Mouse (Mus musculus) forebrain, embryonic 14.5 days (tissue): ENCODE results near the gene Pde11a. TPM values are rescaled to one million over a fixed set of nuclear protein-coding genes. Genes with fewer than 3 reads are reported as not detected.
A peak's percentile ranks its signal among the peaks of the same experiment; 100 is the strongest.

ENCODE experiments used
- ATAC-seq: fragments of 200-750 bp; cut with Nextera tagmentation; 2 replicates; pipeline ENCODE4 v1.8.0; 2017; ENCODE audit warnings: mild to moderate bottlenecking, moderate library complexity
- DNase-seq: peaks from one replicate; pipeline ENCODE4 v3.0.0-alpha.2; 2015; ENCODE audit warnings: low spot score
- H3K27ac ChIP-seq: fragments of 300-500 bp; sonication (generic); 2 replicates; pipeline ENCODE4 v1.5.1; 2014; ENCODE audit warnings: low read depth, mild to moderate bottlenecking, control low read depth, low read length, moderate library complexity
- H3K27me3 ChIP-seq: fragments of 300-500 bp; sonication (generic); replicated peaks from 2 replicates; pipeline ENCODE4 v1.6.1; 2014; ENCODE audit warnings: low read length, control low read depth, mixed read lengths; ENCODE audit not compliant: control insufficient read depth, insufficient read depth
- H3K36me3 ChIP-seq: fragments of 300-500 bp; sonication (generic); 2 replicates; pipeline ENCODE4 v1.6.1; 2014; ENCODE audit warnings: low read length, control low read depth; ENCODE audit not compliant: control insufficient read depth, insufficient read depth
- H3K4me1 ChIP-seq: fragments of 300-500 bp; sonication (generic); 2 replicates; pipeline ENCODE4 v1.6.1; 2014; ENCODE audit warnings: antibody characterized with exemption, low read length, control low read depth; ENCODE audit not compliant: control insufficient read depth, insufficient read depth
- H3K4me2 ChIP-seq: fragments of 300-500 bp; sonication (generic); 2 replicates; pipeline ENCODE4 v1.6.1; 2014; ENCODE audit warnings: mild to moderate bottlenecking, control low read depth, low read length
- H3K4me3 ChIP-seq: fragments of 300-500 bp; sonication (generic); 2 replicates; pipeline ENCODE4 v1.5.1; 2014; ENCODE audit warnings: low read depth, low read length, control low read depth
- H3K9ac ChIP-seq: fragments of 300-500 bp; sonication (generic); 2 replicates; pipeline ENCODE4 v1.6.1; 2014; ENCODE audit warnings: mild to moderate bottlenecking, low read length, control low read depth, moderate library complexity
- H3K9me3 ChIP-seq: fragments of 300-500 bp; sonication (generic); replicated peaks from 2 replicates; pipeline ENCODE4 v1.6.1; 2016; ENCODE audit warnings: low read length, control low read depth, mixed read lengths; ENCODE audit not compliant: control insufficient read depth
- WGBS: fragments of 180-500 bp; shearing (Covaris S2); extraction: QIAGEN DNeasy Blood & Tissue Kit; methylation state at CpG from one replicate; pipeline ENCODE4 v1.1.7; 2014; 5-methylcytosine and 5-hydroxymethylcytosine counted together
- polyA plus RNA-seq: library from polyadenylated mRNA; unstranded; fragments of >200 nt; fragmentation: Nextera tagmentation; extraction: Ambion mirVana; gene quantifications from 2 replicates; pipeline ENCODE4 v1.2.1, GENCODE M21; 2014

Gene Pde11a
- polyA plus RNA-seq, 1 experiment from 2014 or later = 0.14 TPM

GRCm38 (mm10) chr2:76367188-76367922, 28.8 kb upstream of the Pde11a start:
- H3K27me3 ChIP-seq = no peaks in the 10 kb centered on the region
- no peak overlapping the region for H3K4me2 ChIP-seq
- WGBS = 20% methylated on average over 9 of the region's 9 CpGs
- peaks cover 4% of the 10 kb centered on the region; the same call in 1 of the 2 replicates for H3K36me3 ChIP-seq
- no peak overlapping the region for H3K4me3 ChIP-seq
- DNase-seq (peak; percentile 92), ATAC-seq (no peak)
- H3K9ac ChIP-seq = no peak overlapping the region
- peaks cover 6% of the 10 kb centered on the region for H3K4me1 ChIP-seq
- H3K27ac ChIP-seq = no peak overlapping the region
- H3K9me3 ChIP-seq = no peaks in the 10 kb centered on the region

GRCm38 (mm10) chr2:76365811-76366210, 27.2 kb upstream of the Pde11a start:
- H3K9ac ChIP-seq = no peak overlapping the region
- no peak overlapping the region for H3K27ac ChIP-seq
- H3K4me1 ChIP-seq = peaks cover 3% of the 10 kb centered on the region
- DNase-seq (no peak), ATAC-seq (no peak)
- WGBS = 79% methylated on average over 4 of the region's 4 CpGs
- no peaks in the 10 kb centered on the region for H3K9me3 ChIP-seq
- no peak overlapping the region for H3K4me3 ChIP-seq
- no peak overlapping the region for H3K4me2 ChIP-seq
- no peaks in the 10 kb centered on the region for H3K27me3 ChIP-seq
- no peaks in the 10 kb centered on the region for H3K36me3 ChIP-seq

- H3K4me3 ChIP-seq = no peak overlapping the region
- ATAC-seq (no peak), DNase-seq (peak; percentile 31)
- H3K27me3 ChIP-seq = no peaks in the 10 kb centered on the region
- H3K4me2 ChIP-seq = no peak overlapping the region
- no peaks in the 10 kb centered on the region for H3K4me1 ChIP-seq
- no peak overlapping the region for H3K27ac ChIP-seq
- H3K9ac ChIP-seq = no peak overlapping the region
- WGBS = 57% methylated on average over 2 of the region's 2 CpGs
- no peaks in the 10 kb centered on the region for H3K9me3 ChIP-seq
- H3K36me3 ChIP-seq = no peaks in the 10 kb centered on the region
Measured at GRCm38 (mm10) chr2:76362111-76362510, 23.5 kb upstream of the Pde11a start.

- Histone ChIP-seq H3K27ac (no peak within 1 kb of the TSS), H3K36me3 (no peaks in the 10 kb centered on the region), H3K27me3 (no peaks in the 10 kb centered on the region), H3K4me3 (no peak within 1 kb of the TSS), H3K4me1 (no peaks in the 10 kb centered on the region), H3K4me2 (no peak within 1 kb of the TSS), H3K9me3 (no peaks in the 10 kb centered on the region), H3K9ac (no peak within 1 kb of the TSS)
- WGBS = 87% methylated on average over 11 of the region's 11 CpGs
- ATAC-seq (no peak), DNase-seq (no peak)
Measured at GRCm38 (mm10) chr2:76360226-76360625, 21.7 kb upstream of the Pde11a start, which contains the start of gene Cyct. TSS of gene Cyct (minus strand) at chr2:76360450.

DNA sequence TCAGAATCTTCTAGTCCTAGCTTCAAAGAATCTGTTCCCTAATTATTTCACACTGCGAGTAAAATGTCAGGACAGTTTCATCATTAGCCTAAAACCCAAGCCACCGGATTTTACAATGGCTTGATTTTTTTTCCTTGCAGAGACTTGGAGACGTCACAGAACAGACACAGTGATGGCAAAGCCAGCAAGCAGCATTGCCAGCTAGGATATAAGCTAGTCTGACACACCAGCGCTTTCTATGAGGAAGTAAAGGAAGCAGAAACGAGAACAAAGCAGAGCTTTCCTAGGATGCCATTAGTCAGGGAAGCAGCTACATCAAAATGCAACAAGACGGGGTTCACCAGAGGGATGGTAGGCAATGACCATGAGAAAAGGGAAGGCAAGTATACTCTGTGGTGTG, 9.3 kb upstream of the Pde11a start:
- Histone ChIP-seq H3K4me3 (no peak overlapping the region), H3K9me3 (no peaks in the 10 kb centered on the region), H3K4me2 (no peak overlapping the region), H3K4me1 (no peaks in the 10 kb centered on the region), H3K27me3 (no peaks in the 10 kb centered on the region), H3K36me3 (no peaks in the 10 kb centered on the region), H3K27ac (no peak overlapping the region), H3K9ac (no peak overlapping the region)
- DNase-seq (peak; percentile 46), ATAC-seq (no peak)
- WGBS = 45% methylated on average over 6 of the region's 6 CpGs

DNA sequence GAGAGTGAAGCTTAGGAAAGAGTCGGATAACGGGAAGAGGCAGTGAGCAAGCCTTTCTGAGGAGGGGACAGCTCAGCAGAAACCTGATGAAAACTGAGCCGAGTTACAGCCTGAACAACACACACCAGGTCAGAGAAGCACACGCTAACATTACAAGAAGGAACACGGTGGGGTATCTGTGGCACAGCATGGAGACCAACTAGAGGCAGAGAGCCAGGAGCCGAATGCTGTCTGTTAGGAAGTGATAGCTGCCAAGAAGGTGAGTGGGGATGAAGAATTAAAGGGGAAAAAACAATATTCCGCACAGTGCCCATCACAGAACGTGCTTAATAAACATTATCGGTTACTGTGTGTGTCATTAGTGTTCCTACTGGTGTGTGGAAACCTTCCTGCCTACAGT, 3.6 kb upstream of the Pde11a start:
- 85% methylated on average over 9 of the region's 9 CpGs for WGBS
- ATAC-seq = no peak
- H3K9ac ChIP-seq = no peak overlapping the region
- no peak overlapping the region for H3K4me3 ChIP-seq
- H3K9me3 ChIP-seq = no peaks in the 10 kb centered on the region
- no peaks in the 10 kb centered on the region for H3K4me1 ChIP-seq
- no peaks in the 10 kb centered on the region for H3K27me3 ChIP-seq
- DNase-seq = no peak
- H3K4me2 ChIP-seq = no peak overlapping the region
- no peak overlapping the region for H3K27ac ChIP-seq
- no peaks in the 10 kb centered on the region for H3K36me3 ChIP-seq

- ATAC-seq (no peak), DNase-seq (peak; percentile 30)
- no peak overlapping the region for H3K4me2 ChIP-seq
- no peaks in the 10 kb centered on the region for H3K36me3 ChIP-seq
- H3K9me3 ChIP-seq = no peaks in the 10 kb centered on the region
- 81% methylated on average over 5 of the region's 5 CpGs for WGBS
- H3K4me1 ChIP-seq = no peaks in the 10 kb centered on the region
- no peak overlapping the region for H3K9ac ChIP-seq
- no peak overlapping the region for H3K4me3 ChIP-seq
- no peaks in the 10 kb centered on the region for H3K27me3 ChIP-seq
- no peak overlapping the region for H3K27ac ChIP-seq
Measured at GRCm38 (mm10) chr2:76334596-76334995, 4.0 kb downstream of the Pde11a start.

DNA sequence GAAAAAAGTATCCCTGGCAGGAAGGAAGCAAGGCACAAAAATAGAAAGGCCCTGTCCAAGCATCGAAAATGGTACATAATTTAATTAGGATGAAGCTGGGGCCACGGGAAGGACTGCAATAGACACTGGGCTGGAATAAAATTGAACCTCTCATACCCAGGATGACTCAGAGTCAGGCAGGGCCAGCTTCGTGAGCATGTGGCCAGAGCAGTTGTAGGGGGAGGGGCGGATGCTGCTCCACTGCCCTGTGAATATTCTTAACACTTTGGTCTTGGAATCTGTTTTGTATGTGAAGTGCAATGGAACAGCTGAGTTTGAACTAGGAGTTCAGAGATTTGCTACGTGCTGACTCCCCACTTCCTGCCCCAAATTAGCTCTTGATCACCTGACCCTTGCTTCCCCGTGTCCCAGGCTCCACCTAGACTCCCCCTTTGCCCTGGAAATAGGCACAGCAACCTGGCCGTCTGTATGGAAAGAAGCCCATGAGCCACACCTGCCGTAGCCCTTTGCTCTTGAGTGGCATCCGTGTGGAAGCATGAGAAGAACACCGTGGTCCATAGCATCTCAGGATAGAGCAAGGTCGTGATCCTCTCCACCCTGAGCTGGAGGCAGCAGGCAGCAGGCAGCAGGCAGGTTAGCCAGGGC, 6.3 kb downstream of the Pde11a start:
- Histone ChIP-seq H3K27ac (no peak overlapping the region), H3K4me2 (no peak overlapping the region), H3K9me3 (no peaks in the 10 kb centered on the region), H3K9ac (no peak overlapping the region), H3K4me1 (no peaks in the 10 kb centered on the region), H3K36me3 (no peaks in the 10 kb centered on the region), H3K4me3 (no peak overlapping the region), H3K27me3 (no peaks in the 10 kb centered on the region)
- ATAC-seq = no peak
- WGBS = 79% methylated on average over 11 of the region's 11 CpGs
- DNase-seq = no peak

- H3K4me3 ChIP-seq = no peak overlapping the region
- WGBS = 91% methylated on average over 5 of the region's 5 CpGs
- H3K4me2 ChIP-seq = no peak overlapping the region
- ATAC-seq (no peak), DNase-seq (no peak)
- H3K27ac ChIP-seq = no peak overlapping the region
- no peaks in the 10 kb centered on the region for H3K4me1 ChIP-seq
- H3K9me3 ChIP-seq = no peaks in the 10 kb centered on the region
- H3K9ac ChIP-seq = no peak overlapping the region
- H3K27me3 ChIP-seq = no peaks in the 10 kb centered on the region
- H3K36me3 ChIP-seq = no peaks in the 10 kb centered on the region
Measured at GRCm38 (mm10) chr2:76330081-76330480, 8.5 kb downstream of the Pde11a start.
